Mouse (Mus musculus) liver, embryonic 11.5 days (tissue): ENCODE measurements around the gene Mrrf. TPM values are rescaled to one million over a fixed set of nuclear protein-coding genes. Genes with fewer than 3 reads are reported as not detected.
"Not testable (repeated sequence)": the region's sequence is repeated elsewhere in the genome, so short reads cannot be mapped to it uniquely, and the experiment has no call there.

ENCODE experiments used
- ATAC-seq: fragments of 200-750 bp; cut with Nextera tagmentation; replicated peaks from 2 replicates; pipeline ENCODE4 v1.8.0; 2017; ENCODE audit warnings: moderate number of reproducible peaks, mild to moderate bottlenecking, moderate TSS enrichment, moderate library complexity; ENCODE audit not compliant: low FRiP score
- DNase-seq: peaks from one replicate; pipeline ENCODE4 v3.0.0-alpha.2; 2017; ENCODE audit warnings: low spot score
- H3K27ac ChIP-seq: fragments of 300-500 bp; sonication (generic); 2 replicates; pipeline ENCODE4 v1.5.1; 2014; ENCODE audit warnings: mild to moderate bottlenecking, low read depth, low read length, control low read depth
- H3K27me3 ChIP-seq: fragments of 300-500 bp; sonication (generic); replicated peaks from 2 replicates; pipeline ENCODE4 v1.6.1; 2014; ENCODE audit warnings: low read length, mixed read lengths; ENCODE audit not compliant: control insufficient read depth, insufficient read depth
- H3K36me3 ChIP-seq: fragments of 300-500 bp; sonication (generic); 2 replicates; pipeline ENCODE4 v1.6.1; 2014; ENCODE audit warnings: mild to moderate bottlenecking, low read length, moderate library complexity, mixed read lengths; ENCODE audit not compliant: control insufficient read depth, insufficient read depth
- H3K4me1 ChIP-seq: fragments of 300-500 bp; sonication (generic); replicated peaks from 2 replicates; pipeline ENCODE4 v1.6.1; 2014; ENCODE audit warnings: low read length, mixed read lengths; ENCODE audit not compliant: control insufficient read depth, insufficient read depth
- H3K4me2 ChIP-seq: fragments of 300-500 bp; sonication (generic); 2 replicates; pipeline ENCODE4 v1.6.1; 2014; ENCODE audit warnings: mild to moderate bottlenecking, control low read depth, moderate library complexity
- H3K4me3 ChIP-seq: fragments of 300-500 bp; sonication (generic); 2 replicates; pipeline ENCODE4 v1.5.1; 2014; ENCODE audit warnings: low read depth, low read length, control low read depth
- H3K9ac ChIP-seq: fragments of 300-500 bp; sonication (generic); 2 replicates; pipeline ENCODE4 v1.6.1; 2014; ENCODE audit warnings: low read depth, low read length, control low read depth
- H3K9me3 ChIP-seq: fragments of 300-500 bp; sonication (generic); 2 replicates; pipeline ENCODE4 v1.6.1; 2016; ENCODE audit warnings: low read length, inconsistent platforms, mixed read lengths; ENCODE audit not compliant: control insufficient read depth
- WGBS: fragments of 180-500 bp; shearing (Covaris S2); extraction: QIAGEN DNeasy Blood & Tissue Kit; methylation state at CpG from one replicate; pipeline ENCODE4 v1.1.7; 2014; 5-methylcytosine and 5-hydroxymethylcytosine counted together
- polyA plus RNA-seq: library from polyadenylated mRNA; unstranded; fragments of >200 nt; fragmentation: Nextera tagmentation; extraction: Ambion mirVana; gene quantifications from 2 replicates; pipeline ENCODE4 v1.2.1, GENCODE M21; 2014

The Mrrf gene
- polyA plus RNA-seq, 1 experiment from 2014 or later = 31.4 TPM

DNA sequence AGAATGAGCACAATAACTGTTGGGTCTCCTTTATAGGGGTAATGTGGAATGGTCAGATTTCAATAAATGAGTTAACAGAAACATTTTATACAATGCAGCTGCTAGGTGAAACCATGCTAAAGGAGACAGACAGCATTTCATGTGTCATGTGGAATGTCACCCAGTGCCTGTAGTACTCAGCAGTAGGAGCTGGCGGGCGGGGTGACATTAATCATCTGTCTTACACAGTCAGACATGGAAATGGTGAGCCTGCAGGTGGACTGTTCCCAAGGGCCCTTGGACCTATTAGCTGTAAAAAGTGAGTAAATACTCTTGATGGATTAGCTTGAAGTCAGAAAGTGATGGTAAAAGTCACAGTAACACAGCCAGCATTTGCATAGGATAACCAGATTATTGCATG lies 48.0 kb downstream of the Mrrf start:
- Histone ChIP-seq H3K4me3 (no peak overlapping the region), H3K36me3 (0 out of 2 replicates have a peak, but pooled peaks cover 2% of the 10 kb centered on the region), H3K4me2 (no peak overlapping the region), H3K4me1 (no peaks in the 10 kb centered on the region), H3K9me3 (no peaks in the 10 kb centered on the region), H3K9ac (no peak overlapping the region), H3K27me3 (no peaks in the 10 kb centered on the region), H3K27ac (no peak overlapping the region)
- DNase-seq = no peak
- 95% methylated on average over 2 of the region's 2 CpGs for WGBS
- no peak for ATAC-seq

DNA sequence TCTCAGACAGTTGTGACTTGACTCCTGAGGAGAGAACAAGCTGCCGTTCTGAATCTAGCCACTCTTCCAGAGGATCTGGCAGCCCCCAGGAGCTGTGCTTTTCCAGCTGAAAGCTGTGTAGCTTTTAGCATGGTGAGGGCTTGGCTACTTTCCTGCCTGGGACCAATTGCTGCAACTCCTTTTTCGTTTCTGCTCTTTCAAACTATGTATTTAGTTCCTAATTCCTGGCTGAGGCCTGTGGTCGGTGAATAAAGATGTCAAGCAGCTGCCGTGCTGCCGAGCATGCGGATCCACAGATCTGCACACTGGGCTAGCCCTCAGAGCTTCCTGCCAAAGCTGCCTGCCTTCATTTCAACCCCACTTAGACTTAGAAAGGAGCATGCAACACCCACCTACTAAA lies 48.7 kb downstream of the Mrrf start:
- Histone ChIP-seq H3K36me3 (0 out of 2 replicates have a peak, but pooled peaks cover 2% of the 10 kb centered on the region), H3K4me2 (no peak overlapping the region)

GRCm38 (mm10) chr2:36189200-36189599 lies 53.0 kb downstream of the Mrrf start:
- H3K36me3 ChIP-seq, H3K9ac ChIP-seq, H3K9me3 ChIP-seq, H3K27ac ChIP-seq, ATAC-seq, H3K27me3 ChIP-seq, H3K4me1 ChIP-seq, H3K4me2 ChIP-seq, DNase-seq, H3K4me3 ChIP-seq: not testable (repeated sequence)
- WGBS = 76% methylated on average over 6 of the region's 6 CpGs

More for the DNA sequence above, 48.7 kb downstream of the Mrrf start:
- no peak overlapping the region for H3K9ac ChIP-seq
- H3K27ac ChIP-seq = no peak overlapping the region
- no peaks in the 10 kb centered on the region for H3K27me3 ChIP-seq
- H3K4me3 ChIP-seq = no peak overlapping the region
- no peak for DNase-seq
- H3K4me1 ChIP-seq = no peaks in the 10 kb centered on the region
- H3K9me3 ChIP-seq = no peaks in the 10 kb centered on the region
- ATAC-seq = no peak
- 85% methylated on average over 6 of the region's 6 CpGs for WGBS

DNA sequence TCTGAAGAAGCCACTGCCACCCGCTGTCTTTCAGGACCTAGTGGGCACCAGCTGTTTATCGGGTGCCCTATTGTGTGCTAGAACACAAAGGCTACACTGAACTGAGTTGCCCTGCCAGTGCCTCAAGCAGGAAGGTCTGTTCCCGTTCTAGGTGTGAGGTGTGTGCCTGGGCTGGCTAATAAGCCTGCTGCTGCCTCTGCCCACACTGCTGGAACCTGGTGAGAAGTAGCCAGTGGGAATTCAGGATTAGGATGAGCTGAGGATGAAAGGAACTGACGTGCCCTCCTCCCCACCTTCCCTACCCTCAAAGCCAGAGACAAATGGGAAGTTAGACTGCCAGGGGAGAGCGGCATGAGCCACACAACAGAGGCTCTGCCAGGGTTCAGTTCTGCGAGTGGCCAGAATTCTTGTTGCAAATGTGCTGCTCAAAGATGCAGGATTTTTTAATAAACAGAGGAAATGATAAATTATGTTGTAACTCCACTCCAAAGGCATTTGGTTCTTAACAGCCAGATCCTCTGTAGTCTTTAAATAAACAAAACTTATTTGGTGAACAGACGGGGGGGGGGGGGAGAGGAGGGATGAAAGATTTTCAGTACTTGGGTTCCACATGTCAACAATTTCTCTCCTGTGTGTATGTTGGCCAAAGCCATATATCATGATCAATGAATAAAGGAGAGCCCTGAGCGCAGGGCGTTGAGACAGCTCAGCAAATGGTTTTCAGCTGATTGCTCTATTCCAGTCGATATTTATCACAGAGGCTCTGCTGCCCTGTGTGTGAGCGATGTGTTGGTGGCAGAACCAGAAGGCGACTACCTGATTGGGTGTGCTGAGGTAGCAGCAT lies 55.1 kb downstream of the Mrrf start:
- no peak overlapping the region for H3K4me2 ChIP-seq
- DNase-seq = no peak
- H3K27me3 ChIP-seq = no peaks in the 10 kb centered on the region
- no peaks in the 10 kb centered on the region for H3K36me3 ChIP-seq
- no peak overlapping the region for H3K9ac ChIP-seq
- H3K9me3 ChIP-seq = no peaks in the 10 kb centered on the region
- H3K4me3 ChIP-seq = no peak overlapping the region
- peaks cover 4% of the 10 kb centered on the region for H3K4me1 ChIP-seq
- H3K27ac ChIP-seq = no peak overlapping the region
- no peak for ATAC-seq
- 61% methylated on average over 12 of the region's 12 CpGs for WGBS

- H3K4me2 ChIP-seq = no peak overlapping the region
- H3K9ac ChIP-seq = no peak overlapping the region; the same call in 1 of the 2 replicates
- H3K27me3 ChIP-seq = peaks cover 12% of the 10 kb centered on the region
- WGBS = 47% methylated on average over 3 of the region's 3 CpGs
- no peak for ATAC-seq
- H3K27ac ChIP-seq = peak overlapping the region; percentile 91; the same call in 1 of the 2 replicates
- DNase-seq = no peak
- H3K4me1 ChIP-seq = peaks cover 31% of the 10 kb centered on the region
- H3K36me3 ChIP-seq = no peaks in the 10 kb centered on the region
- H3K9me3 ChIP-seq = no peaks in the 10 kb centered on the region
- H3K4me3 ChIP-seq = no peak overlapping the region
Observed at GRCm38 (mm10) chr2:36197021-36197420, 60.8 kb downstream of the Mrrf start.

DNA sequence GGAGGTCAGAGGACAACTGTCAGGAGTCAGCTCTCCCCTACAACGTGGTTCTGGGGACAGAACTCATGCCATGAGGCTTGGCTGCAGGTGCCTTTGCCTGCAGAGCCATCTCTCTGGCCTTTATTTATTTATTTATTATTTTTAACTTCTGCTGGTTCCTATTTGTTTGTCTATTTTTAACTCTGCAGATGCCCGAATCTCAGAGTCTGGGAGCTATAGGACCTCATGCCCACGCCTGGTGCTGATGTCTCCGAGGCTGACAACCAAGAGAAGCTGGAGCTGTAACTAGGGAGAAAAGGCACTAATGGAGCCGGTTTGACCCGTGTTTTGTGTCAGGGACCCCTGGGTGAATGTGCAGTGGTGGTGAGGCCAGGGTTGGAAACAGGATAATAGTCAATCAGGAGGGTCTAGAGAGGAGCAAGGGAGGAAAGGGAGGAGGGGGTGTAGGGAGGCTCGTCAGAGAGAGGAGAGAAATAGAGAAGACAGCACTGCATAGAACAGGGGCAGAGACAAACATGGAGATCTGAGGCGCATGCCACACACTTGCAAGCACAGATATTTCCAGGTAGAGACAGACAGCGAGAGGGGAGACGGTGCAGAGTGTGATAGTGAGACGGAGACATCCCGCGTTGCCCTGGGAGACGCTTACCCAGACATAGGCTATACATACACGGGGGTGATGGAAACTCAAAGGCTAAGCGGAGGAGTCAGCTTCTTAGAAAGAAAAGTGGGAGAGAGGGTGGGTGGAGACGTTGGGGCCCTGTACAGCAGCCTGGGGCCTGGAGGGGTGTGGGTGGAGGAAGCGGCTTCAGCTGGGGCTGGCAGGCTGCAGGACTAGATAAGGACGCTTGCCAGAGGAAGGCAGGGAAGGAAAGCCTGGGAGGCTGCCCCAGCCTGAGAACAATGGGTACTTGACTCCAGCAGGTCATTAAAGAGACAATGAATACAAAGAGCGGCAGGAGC lies 62.0 kb downstream of the Mrrf start:
- Histone ChIP-seq H3K4me1 (peaks cover 41% of the 10 kb centered on the region), H3K27ac (peak overlapping the region; percentile 91), H3K9me3 (no peaks in the 10 kb centered on the region), H3K4me2 (peak overlapping the region; percentile 65), H3K4me3 (peak overlapping the region; percentile 34), H3K27me3 (peaks cover 24% of the 10 kb centered on the region), H3K9ac (peak overlapping the region; percentile 65), H3K36me3 (no peaks in the 10 kb centered on the region)
- ATAC-seq (peak; percentile 98), DNase-seq (peak; percentile 80)
- WGBS = 13% methylated on average over 20 of the region's 20 CpGs

DNA sequence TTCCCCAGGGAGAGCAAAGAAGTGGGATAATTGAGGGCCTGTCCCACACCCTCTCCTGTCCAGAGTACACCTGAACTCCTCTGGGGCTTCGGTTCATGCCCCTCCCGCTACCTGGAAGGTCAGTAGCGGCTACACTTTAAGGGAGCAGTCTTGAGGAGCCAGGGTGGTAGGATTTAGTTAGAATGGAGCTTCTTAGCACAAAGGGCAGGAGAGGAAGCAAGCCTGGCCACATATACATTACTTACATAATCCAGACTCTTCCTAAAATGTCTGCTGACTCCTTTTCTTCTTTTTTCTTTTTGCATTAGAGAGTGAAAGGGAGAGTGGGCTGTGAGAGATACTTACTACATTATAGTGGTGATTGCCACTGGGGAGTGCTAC lies 62.7 kb downstream of the Mrrf start:
- ATAC-seq = peak; percentile 35; the same call in 1 of the 2 replicates
- H3K27ac ChIP-seq = peak overlapping the region; percentile 91

DNA sequence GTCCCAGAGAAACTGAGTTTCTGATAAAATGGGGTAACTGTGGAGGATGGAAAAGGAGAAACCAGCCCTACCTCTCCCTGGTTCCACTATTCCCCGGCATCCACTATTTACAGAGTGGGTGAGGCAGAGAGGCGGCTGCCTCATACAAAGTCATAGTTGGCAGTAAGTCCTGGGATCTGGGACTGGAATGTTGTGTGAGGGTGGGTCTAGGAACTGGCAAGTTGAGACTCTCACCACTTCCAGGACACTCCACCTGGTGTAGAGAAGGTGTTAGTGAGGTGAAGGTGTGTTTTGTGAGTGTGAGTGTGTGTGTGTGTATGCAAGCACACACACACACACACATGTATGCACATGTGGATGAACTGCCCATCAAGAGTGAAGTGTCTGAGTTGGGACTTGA lies 64.6 kb downstream of the Mrrf start:
- Histone ChIP-seq H3K27me3 (peaks cover 37% of the 10 kb centered on the region), H3K4me2 (no peak overlapping the region), H3K9me3 (no peaks in the 10 kb centered on the region), H3K9ac (no peak overlapping the region), H3K36me3 (no peaks in the 10 kb centered on the region), H3K4me1 (peaks cover 48% of the 10 kb centered on the region), H3K4me3 (no peak overlapping the region), H3K27ac (no peak overlapping the region)
- no peak for ATAC-seq
- DNase-seq = no peak
- 84% methylated on average over 2 of the region's 2 CpGs for WGBS

More for the DNA sequence above, 62.7 kb downstream of the Mrrf start:
- Histone ChIP-seq H3K36me3 (no peaks in the 10 kb centered on the region), H3K4me2 (peak overlapping the region; percentile 65), H3K27me3 (peaks cover 29% of the 10 kb centered on the region), H3K9ac (peak overlapping the region; percentile 65), H3K9me3 (no peaks in the 10 kb centered on the region), H3K4me3 (peak overlapping the region; percentile 34; the same call in 1 of the 2 replicates), H3K4me1 (peaks cover 45% of the 10 kb centered on the region)
- WGBS = 12% methylated on average over 3 of the region's 3 CpGs
- DNase-seq = no peak
